Mouse (Mus musculus) MEL (cell line): Measurements from ENCODE around the gene Map3k12. TPM values are rescaled to one million over a fixed set of nuclear protein-coding genes. Genes with fewer than 3 reads are reported as not detected.

Experiments used
- DNase-seq: peaks from one replicate; pipeline ENCODE4 v3.0.0; 2011; ENCODE audit warnings: low read depth, low spot score
- H3K27ac ChIP-seq: 2 replicates; pipeline ENCODE4 v1.5.1; 2012; ENCODE audit warnings: low read depth, mild to moderate bottlenecking, control low read depth, low read length, moderate library complexity; ENCODE audit not compliant: control insufficient read depth
- H3K27me3 ChIP-seq, 2 experiments: fragments of 150-350 bp in 1 of 2; sonication (generic) in 1 of 2; 2 replicates each; pipeline ENCODE4 v1.6.1; 2012; ENCODE audit warnings: low read length in 2 of 2, mild to moderate bottlenecking in 2 of 2, improper control_type of control experiment in 1 of 2, moderate library complexity in 1 of 2; ENCODE audit not compliant: insufficient read depth in 2 of 2, control insufficient read depth in 1 of 2
- H3K36me3 ChIP-seq, 2 experiments: 2 replicates each; pipeline ENCODE4 v1.6.1; 2012 to 2014; ENCODE audit warnings: low read length in 2 of 2, improper control_type of control experiment in 1 of 2, inconsistent platforms in 1 of 2, mild to moderate bottlenecking in 1 of 2; ENCODE audit not compliant: insufficient read depth in 2 of 2, control insufficient read depth in 1 of 2
- H3K4me1 ChIP-seq, 2 experiments: fragments of 150-350 bp in 1 of 2; sonication (generic) in 1 of 2; 2 replicates each; pipeline ENCODE4 v1.6.1; 2012; ENCODE audit warnings: low read length in 2 of 2, improper control_type of control experiment in 1 of 2, mild to moderate bottlenecking in 1 of 2; ENCODE audit not compliant: insufficient read depth in 2 of 2, control insufficient read depth in 1 of 2
- H3K4me3 ChIP-seq, 2 experiments: fragments of 150-350 bp in 1 of 2; sonication (generic) in 1 of 2; 2 replicates each; pipeline ENCODE4 v1.5.1; 2012; ENCODE audit warnings: low read depth in 2 of 2, low read length in 2 of 2, mild to moderate bottlenecking in 2 of 2, moderate library complexity in 2 of 2, control low read depth in 1 of 2, improper control_type of control experiment in 1 of 2; ENCODE audit not compliant: control insufficient read depth in 1 of 2, insufficient read depth in 1 of 2
- H3K79me2 ChIP-seq: 2 replicates; pipeline ENCODE4 v1.6.1; 2012; ENCODE audit warnings: mild to moderate bottlenecking, low read length, moderate library complexity; ENCODE audit not compliant: control insufficient read depth, poor library complexity, insufficient read depth
- H3K9ac ChIP-seq: 2 replicates; pipeline ENCODE4 v1.6.1; 2012; ENCODE audit warnings: low read depth, mild to moderate bottlenecking, control low read depth, low read length, moderate library complexity; ENCODE audit not compliant: control insufficient read depth, poor library complexity, severe bottlenecking
- H3K9me3 ChIP-seq: fragments of 150-350 bp; sonication (generic); replicated peaks from 2 replicates; pipeline ENCODE4 v1.6.1; 2012; ENCODE audit warnings: mild to moderate bottlenecking, low read length, improper control_type of control experiment, moderate library complexity; ENCODE audit not compliant: insufficient read depth
- ELF1 ChIP-seq: IDR thresholded peaks from 2 replicates; pipeline ENCODE4 v1.6.1; 2014; ENCODE audit warnings: low read depth, mild to moderate bottlenecking, inconsistent platforms, low read length, improper control_type of control experiment, moderate library complexity
- EP300 ChIP-seq, 2 experiments: IDR thresholded peaks; 2 replicates each; pipeline ENCODE4 v1.6.1; 2011; ENCODE audit warnings: improper control_type of control experiment in 2 of 2, low read length in 2 of 2, low read depth in 1 of 2, mild to moderate bottlenecking in 1 of 2
- ETS1 ChIP-seq: IDR thresholded peaks from 2 replicates; pipeline ENCODE4 v1.6.1; 2012; ENCODE audit warnings: low read depth, mild to moderate bottlenecking, inconsistent platforms, low read length, improper control_type of control experiment, moderate library complexity
- KAT2A ChIP-seq: conservative IDR thresholded peaks from 2 replicates; pipeline ENCODE4 v1.6.1; 2012; ENCODE audit warnings: low read depth, low read length, improper control_type of control experiment, inconsistent platforms
- MAFK ChIP-seq: IDR thresholded peaks from 2 replicates; pipeline ENCODE4 v1.6.1; 2011; ENCODE audit warnings: low read depth, mild to moderate bottlenecking, low read length, improper control_type of control experiment, borderline replicate concordance
- MAX ChIP-seq: IDR thresholded peaks from 2 replicates; pipeline ENCODE4 v1.6.1; 2011; ENCODE audit warnings: low read length, improper control_type of control experiment
- MAZ ChIP-seq: IDR thresholded peaks from 2 replicates; pipeline ENCODE4 v1.6.1; 2012; ENCODE audit warnings: low read depth, mild to moderate bottlenecking, inconsistent platforms, low read length, improper control_type of control experiment
- NELFE ChIP-seq: IDR thresholded peaks from 2 replicates; pipeline ENCODE4 v1.6.1; 2011; ENCODE audit warnings: low read depth, low read length, improper control_type of control experiment
- NRF1 ChIP-seq: IDR thresholded peaks from 2 replicates; pipeline ENCODE4 v1.6.1; 2014; ENCODE audit warnings: low read depth, mild to moderate bottlenecking, inconsistent platforms, low read length, improper control_type of control experiment, moderate library complexity; ENCODE audit not compliant: poor library complexity, insufficient read depth, severe bottlenecking
- POLR2A ChIP-seq, 2 experiments: IDR thresholded peaks; 2 replicates each; pipeline ENCODE4 v1.6.1; 2011 to 2012; ENCODE audit warnings: low read length in 2 of 2, mild to moderate bottlenecking in 2 of 2, control low read depth in 1 of 2, improper control_type of control experiment in 1 of 2, low read depth in 1 of 2, moderate library complexity in 1 of 2; ENCODE audit not compliant: control insufficient read depth in 1 of 2, insufficient read depth in 1 of 2, poor library complexity in 1 of 2
- POLR2AphosphoS2 ChIP-seq: IDR thresholded peaks from 2 replicates; pipeline ENCODE4 v1.6.1; 2011; ENCODE audit warnings: low read length, improper control_type of control experiment
- POLR2AphosphoS5 ChIP-seq: IDR thresholded peaks from 2 replicates; pipeline ENCODE4 v1.6.1; 2012; ENCODE audit warnings: low read depth, borderline replicate concordance, mild to moderate bottlenecking, inconsistent platforms, low read length, moderate library complexity, mixed read lengths
- SIN3A ChIP-seq: IDR thresholded peaks from 2 replicates; pipeline ENCODE4 v1.6.1; 2012; ENCODE audit warnings: low read length, improper control_type of control experiment, inconsistent platforms
- UBTF ChIP-seq: IDR thresholded peaks from 2 replicates; pipeline ENCODE4 v1.6.1; 2012; ENCODE audit warnings: low read depth, mild to moderate bottlenecking, inconsistent platforms, low read length, improper control_type of control experiment, moderate library complexity, borderline replicate concordance; ENCODE audit not compliant: insufficient read depth
- USF1 ChIP-seq: IDR thresholded peaks from 2 replicates; pipeline ENCODE4 v1.6.1; 2014; ENCODE audit warnings: low read depth, mild to moderate bottlenecking, inconsistent platforms, low read length, improper control_type of control experiment, moderate library complexity
- USF2 ChIP-seq, 2 experiments: IDR thresholded peaks; 2 replicates each; pipeline ENCODE4 v1.6.1; 2011 to 2012; ENCODE audit warnings: improper control_type of control experiment in 2 of 2, low read length in 2 of 2, borderline replicate concordance in 1 of 2, inconsistent platforms in 1 of 2, low read depth in 1 of 2, mild to moderate bottlenecking in 1 of 2; ENCODE audit not compliant: insufficient read depth in 1 of 2
- ZKSCAN1 ChIP-seq: IDR thresholded peaks from 2 replicates; pipeline ENCODE4 v1.6.1; 2012; ENCODE audit warnings: low read depth, mild to moderate bottlenecking, inconsistent platforms, low read length, improper control_type of control experiment, moderate library complexity
- ZMIZ1 ChIP-seq: IDR thresholded peaks from 2 replicates; pipeline ENCODE4 v1.6.1; 2012; ENCODE audit warnings: low read depth, mild to moderate bottlenecking, inconsistent platforms, low read length, improper control_type of control experiment, moderate library complexity
- polyA plus RNA-seq, 2 experiments: library from polyadenylated mRNA; stranded (reverse) in 1 of 2; unstranded in 1 of 2; fragments of >175 nt in 1 of 2; fragments of >200 nt in 1 of 2; gene quantifications; 2 replicates each; pipeline versions ENCODE4 v1.2.1 to v1.2.4; 2012; ENCODE audit warnings: low replicate concordance in 2 of 2, low read depth in 1 of 2; ENCODE audit not compliant: insufficient read length in 2 of 2, insufficient read depth in 1 of 2, missing spikeins in 1 of 2
- total RNA-seq: library from RNA; depleted of rRNA; stranded (reverse); fragments of 300-350 nt; gene quantifications from 2 replicates; pipeline ENCODE4 v1.2.3, GENCODE M21; 2012

Map3k12 gene
- total and polyA plus RNA-seq, 3 experiments = 1.7 to 2.8 TPM; not detected in 1

DNA sequence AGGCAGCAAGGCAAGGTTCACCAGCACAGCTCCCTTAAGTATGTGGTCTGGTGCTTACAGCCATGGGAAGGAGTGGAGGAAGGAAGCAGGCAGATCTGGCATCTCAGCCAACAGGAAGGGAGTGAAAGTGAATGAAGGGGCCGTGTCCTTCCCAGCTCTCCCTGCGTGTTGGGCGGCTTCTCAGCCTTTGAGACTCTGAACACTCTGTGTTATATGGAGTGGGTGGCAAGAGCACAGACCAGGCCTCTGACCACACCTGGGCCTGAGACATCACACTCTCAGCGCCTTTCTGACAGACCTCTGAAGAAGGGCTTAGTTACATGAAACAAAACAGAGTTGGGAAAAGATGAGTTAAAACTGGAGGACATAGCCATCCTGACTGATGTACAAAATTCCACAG, 13.7 kb upstream of the Map3k12 start:
- Histone ChIP-seq H3K27ac (no peak overlapping the region), H3K9me3 (no peaks in the 10 kb centered on the region), H3K36me3 (peaks cover 0 to 28% of the 10 kb centered on the region in 2 experiments; a peak in 2 of 4 replicates), H3K79me2 (no peaks in the 10 kb centered on the region), H3K4me1 (no peaks in the 10 kb centered on the region), H3K4me3 (no peak overlapping the region), H3K9ac (no peak overlapping the region), H3K27me3 (no peaks in the 10 kb centered on the region)
- DNase-seq = no peak
- TF ChIP-seq ZMIZ1 = no peak
- no peak for TF ChIP-seq MAZ
- no peak for TF ChIP-seq USF2 (IDR thresholded peaks at IDR 0.05; ENCODE audit: borderline replicate concordance in 1 of 2, insufficient read depth in 1 of 2, low read depth in 1 of 2, low read length in 2 of 2)
- TF ChIP-seq NRF1 = no peak
- TF ChIP-seq KAT2A = no peak
- TF ChIP-seq USF1 = no peak
- TF ChIP-seq POLR2AphosphoS5 = no peak
- no peak for TF ChIP-seq POLR2A (IDR thresholded peaks at IDR 0.05; ENCODE audit: control insufficient read depth in 1 of 2, insufficient read depth in 1 of 2, low read depth in 1 of 2, low read length in 2 of 2, poor library complexity in 1 of 2)
- no peak for TF ChIP-seq ETS1
- no peak for TF ChIP-seq EP300 (IDR thresholded peaks at IDR 0.05; ENCODE audit: low read depth in 1 of 2, low read length in 2 of 2)
- TF ChIP-seq MAFK = no peak
- TF ChIP-seq SIN3A = no peak
- no peak for TF ChIP-seq ZKSCAN1
- no peak for TF ChIP-seq MAX
- no peak for TF ChIP-seq NELFE
- TF ChIP-seq ELF1 = no peak

DNA sequence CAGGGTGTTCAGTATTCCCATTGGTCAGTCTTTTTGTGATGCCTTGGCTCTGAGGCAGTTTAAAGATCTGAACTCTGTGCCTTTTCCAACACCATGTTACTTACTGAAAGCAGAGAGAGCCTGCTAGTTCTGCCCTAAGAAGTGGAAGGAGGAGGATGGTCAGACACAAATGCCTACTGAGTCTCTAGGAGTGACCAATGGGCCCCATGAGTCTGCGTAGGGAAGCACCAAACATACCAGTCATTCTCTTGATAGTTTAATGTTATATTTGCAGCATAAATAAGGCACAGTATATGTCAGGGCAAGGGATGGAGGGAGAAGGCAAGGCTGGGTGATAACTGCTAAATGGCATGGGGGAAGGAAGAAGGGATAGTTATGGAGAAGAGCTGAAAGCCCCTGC, 11.5 kb upstream of the Map3k12 start:
- Histone ChIP-seq H3K27me3 (no peaks in the 10 kb centered on the region), H3K27ac (no peak overlapping the region), H3K4me3 (no peak overlapping the region), H3K36me3 (peaks cover 0 to 14% of the 10 kb centered on the region in 2 experiments; a peak in 2 of 4 replicates), H3K9ac (no peak overlapping the region), H3K9me3 (no peaks in the 10 kb centered on the region), H3K79me2 (no peaks in the 10 kb centered on the region), H3K4me1 (no peaks in the 10 kb centered on the region)
- no peak for DNase-seq
- TF ChIP-seq POLR2AphosphoS2 (no peak), EP300 (IDR thresholded peaks at IDR 0.05; ENCODE audit: low read depth in 1 of 2, low read length in 2 of 2) (no peak), UBTF (no peak), POLR2A (IDR thresholded peaks at IDR 0.05; ENCODE audit: control insufficient read depth in 1 of 2, insufficient read depth in 1 of 2, low read depth in 1 of 2, low read length in 2 of 2, poor library complexity in 1 of 2) (no peak)
